Mouse (Mus musculus) embryonic facial prominence, embryonic 15.5 days (tissue): ENCODE results near the gene Rnf222. TPM values are rescaled to one million over a fixed set of nuclear protein-coding genes. Genes with fewer than 3 reads are reported as not detected.
"Not testable (repeated sequence)": the region's sequence is repeated elsewhere in the genome, so short reads cannot be mapped to it uniquely, and the experiment has no call there.

Source experiments
- ATAC-seq: fragments of 200-750 bp; cut with Nextera tagmentation; 2 replicates; pipeline ENCODE4 v1.8.0; 2017; ENCODE audit warnings: low read depth, moderate TSS enrichment; ENCODE audit not compliant: insufficient number of reproducible peaks, low FRiP score, low TSS enrichment
- H3K27ac ChIP-seq: fragments of 300-500 bp; sonication (generic); replicated peaks from 2 replicates; pipeline ENCODE4 v1.5.1; 2015; ENCODE audit warnings: mild to moderate bottlenecking, inconsistent platforms
- H3K27me3 ChIP-seq: fragments of 300-500 bp; sonication (generic); 2 replicates; pipeline ENCODE4 v1.6.1; 2015; ENCODE audit warnings: inconsistent platforms
- H3K36me3 ChIP-seq: fragments of 300-500 bp; sonication (generic); 2 replicates; pipeline ENCODE4 v1.6.1; 2015; ENCODE audit warnings: mild to moderate bottlenecking, inconsistent platforms
- H3K4me1 ChIP-seq: fragments of 300-500 bp; sonication (generic); 2 replicates; pipeline ENCODE4 v1.6.1; 2015; ENCODE audit warnings: inconsistent platforms
- H3K4me2 ChIP-seq: fragments of 300-500 bp; sonication (generic); replicated peaks from 2 replicates; pipeline ENCODE4 v1.6.1; 2015; ENCODE audit warnings: mild to moderate bottlenecking, inconsistent platforms
- H3K4me3 ChIP-seq: fragments of 300-500 bp; sonication (generic); replicated peaks from 2 replicates; pipeline ENCODE4 v1.5.1; 2015; ENCODE audit warnings: mild to moderate bottlenecking, inconsistent platforms
- H3K9ac ChIP-seq: fragments of 300-500 bp; sonication (generic); 2 replicates; pipeline ENCODE4 v1.6.1; 2015; ENCODE audit warnings: inconsistent platforms
- H3K9me3 ChIP-seq: fragments of 300-500 bp; sonication (generic); replicated peaks from 2 replicates; pipeline ENCODE4 v1.6.1; 2016; ENCODE audit warnings: inconsistent platforms
- WGBS: fragments of 180-500 bp; shearing (Covaris S2); methylation state at CpG from one replicate; pipeline ENCODE4 v1.1.7; 2015; 5-methylcytosine and 5-hydroxymethylcytosine counted together
- polyA plus RNA-seq: library from polyadenylated mRNA; unstranded; fragments of >200 nt; fragmentation: Nextera tagmentation; extraction: Ambion mirVana; gene quantifications from 2 replicates; pipeline ENCODE4 v1.2.1, GENCODE M21; 2015

Rnf222 gene
- polyA plus RNA-seq, 1 experiment from 2014 or later = 3.5 TPM

DNA sequence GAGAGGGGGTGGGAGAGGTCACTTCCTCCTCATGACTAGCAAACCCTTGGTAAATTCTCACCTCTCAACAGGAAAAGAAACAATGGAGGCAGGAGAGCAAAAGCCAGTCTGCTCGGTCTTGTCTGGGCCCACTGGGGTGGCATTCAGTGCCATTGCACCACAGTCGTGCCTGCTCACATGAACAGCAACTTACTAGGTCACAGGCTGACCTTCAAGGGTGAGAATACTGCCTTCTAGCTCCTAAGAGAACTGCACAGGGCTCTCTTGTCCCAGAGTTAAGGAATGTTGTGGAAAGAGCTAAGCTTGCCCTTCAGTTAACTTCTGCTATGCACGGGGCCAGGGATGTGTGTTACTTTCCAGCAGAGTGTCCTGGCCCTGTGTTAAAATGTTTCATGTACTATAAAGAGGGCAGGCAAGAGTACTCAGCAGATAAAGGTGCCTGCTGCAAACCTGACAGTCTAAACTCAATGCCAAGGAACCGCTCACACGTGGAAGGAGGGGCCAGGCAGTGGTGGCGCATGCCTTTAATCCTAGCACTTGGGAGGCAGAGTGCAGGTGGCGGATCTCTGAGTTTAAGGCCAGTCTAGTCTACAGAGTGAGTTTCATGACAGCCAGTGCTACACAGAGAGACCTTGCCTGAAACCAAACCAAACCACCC, 20.6 kb downstream of the Rnf222 start:
- no peak overlapping the region for H3K4me3 ChIP-seq
- peaks cover 23% of the 10 kb centered on the region for H3K36me3 ChIP-seq
- H3K4me1 ChIP-seq = peaks cover 23% of the 10 kb centered on the region
- WGBS = 46% methylated on average over 7 of the region's 7 CpGs
- no peaks in the 10 kb centered on the region for H3K9me3 ChIP-seq
- ATAC-seq = no peak
- H3K4me2 ChIP-seq = no peak overlapping the region
- no peaks in the 10 kb centered on the region for H3K27me3 ChIP-seq
- H3K9ac ChIP-seq = no peak overlapping the region
- H3K27ac ChIP-seq = no peak overlapping the region

DNA sequence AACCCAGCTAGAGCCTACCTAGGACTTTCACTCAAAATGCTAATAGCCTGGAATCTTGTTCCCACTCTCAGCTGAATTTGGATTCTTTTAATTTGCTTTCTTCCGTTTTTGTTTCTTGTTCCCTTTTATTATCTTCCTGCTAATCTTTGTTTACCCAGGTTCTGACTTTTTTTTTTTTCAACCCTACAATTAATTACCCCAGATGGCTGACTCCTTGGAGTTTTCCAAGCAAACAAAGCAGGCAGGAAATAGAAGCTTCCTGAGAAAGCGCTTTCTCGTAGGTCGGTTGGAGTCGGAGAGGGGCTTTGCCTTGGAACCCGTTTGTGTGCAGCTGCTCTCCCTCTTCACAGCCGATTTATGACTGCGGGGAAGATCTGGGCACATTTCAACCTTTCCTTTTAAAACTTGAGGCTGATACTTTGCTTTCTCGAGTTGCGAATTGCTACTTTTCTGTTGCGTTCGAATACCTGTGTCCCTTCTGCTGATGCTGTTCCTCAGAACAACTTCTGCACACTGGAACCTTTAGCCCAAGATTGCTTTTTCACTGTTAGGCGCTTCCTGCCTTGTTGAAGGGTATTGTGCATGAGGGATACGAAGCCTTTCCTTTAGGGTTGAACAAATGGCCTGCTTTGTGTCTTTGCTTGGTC, 23.3 kb downstream of the Rnf222 start:
- no peak overlapping the region for H3K4me2 ChIP-seq
- H3K9ac ChIP-seq = no peak overlapping the region
- no peaks in the 10 kb centered on the region for H3K36me3 ChIP-seq
- no peak for ATAC-seq
- H3K4me3 ChIP-seq = no peak overlapping the region
- H3K27ac ChIP-seq = peak overlapping the region; percentile 58
- no peaks in the 10 kb centered on the region for H3K27me3 ChIP-seq
- H3K9me3 ChIP-seq = no peaks in the 10 kb centered on the region
- H3K4me1 ChIP-seq = peaks cover 17% of the 10 kb centered on the region
- WGBS = 39% methylated on average over 14 of the region's 14 CpGs

DNA sequence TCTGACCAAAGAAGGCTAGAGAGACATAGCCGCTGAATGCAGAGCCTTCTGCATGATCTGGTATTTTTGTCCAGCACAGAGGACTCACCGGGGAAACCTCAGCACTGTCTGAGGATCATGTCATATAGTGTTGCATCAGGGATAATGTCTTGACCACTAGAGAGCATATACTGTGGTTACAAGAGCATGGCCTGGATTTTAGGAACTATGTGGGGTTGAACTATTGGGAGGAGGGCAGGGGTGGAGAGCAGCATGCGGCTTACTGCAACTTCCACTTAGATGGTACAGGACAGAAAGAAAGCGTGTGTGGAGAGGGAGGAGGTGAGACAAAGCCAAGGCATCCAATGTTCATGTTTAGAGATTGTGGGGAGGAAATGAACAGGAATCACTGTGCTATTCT, 26.2 kb downstream of the Rnf222 start:
- Histone ChIP-seq H3K9me3 (no peaks in the 10 kb centered on the region), H3K4me3 (no peak overlapping the region), H3K4me1 (peaks cover 14% of the 10 kb centered on the region; the same call in 1 of the 2 replicates), H3K36me3 (no peaks in the 10 kb centered on the region), H3K27ac (no peak overlapping the region), H3K9ac (no peak overlapping the region), H3K4me2 (no peak overlapping the region), H3K27me3 (no peaks in the 10 kb centered on the region)
- ATAC-seq = no peak
- WGBS = 96% methylated on average over 4 of the region's 4 CpGs

DNA sequence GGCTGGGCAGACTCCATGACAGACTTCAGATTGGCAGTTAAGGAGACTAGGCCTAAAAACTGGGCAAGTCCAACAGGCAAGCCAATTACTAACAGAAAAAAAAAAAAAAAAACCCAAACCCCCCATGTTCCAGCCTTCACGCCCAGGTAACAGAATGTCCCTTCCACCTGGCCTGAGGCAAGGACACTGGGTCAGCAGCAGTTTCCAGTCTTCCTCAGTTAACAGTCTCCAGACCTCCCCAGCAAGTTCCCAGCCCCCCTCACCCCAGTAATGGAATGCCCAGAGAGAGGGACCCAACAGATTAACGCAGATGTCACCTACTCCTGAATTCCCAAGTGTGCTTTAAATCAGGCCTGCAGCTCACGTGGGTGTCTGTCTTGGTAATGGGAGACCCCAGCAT, 34.8 kb downstream of the Rnf222 start:
- 55% methylated on average over 3 of the region's 3 CpGs for WGBS
- Histone ChIP-seq H3K27me3 (no peaks in the 10 kb centered on the region), H3K9ac (no peak overlapping the region), H3K27ac (no peak overlapping the region), H3K4me2 (no peak overlapping the region), H3K4me3 (no peak overlapping the region), H3K9me3 (no peaks in the 10 kb centered on the region), H3K36me3 (no peaks in the 10 kb centered on the region), H3K4me1 (no peaks in the 10 kb centered on the region)
- no peak for ATAC-seq

DNA sequence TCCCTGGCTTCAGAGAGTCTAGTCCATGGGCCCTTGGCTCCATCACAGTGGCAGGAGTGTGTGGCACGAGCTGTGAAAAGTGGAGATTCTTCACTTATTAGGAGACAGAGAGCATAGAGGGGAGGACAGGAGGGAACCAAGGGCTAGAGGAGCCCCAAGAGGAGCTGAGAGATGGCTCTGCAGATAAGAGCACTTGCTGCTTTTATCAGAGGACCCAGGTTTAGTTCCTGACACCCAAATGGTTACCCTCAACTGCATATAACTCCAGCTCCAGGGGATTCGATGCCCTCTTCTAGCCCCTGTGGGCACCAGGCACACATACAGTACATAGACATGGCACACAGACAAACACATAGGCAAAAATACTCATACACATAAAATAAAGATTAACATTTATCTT, 36.4 kb downstream of the Rnf222 start:
- WGBS = 86% methylated on average over 2 of the region's 2 CpGs
- H3K9me3 ChIP-seq = no peaks in the 10 kb centered on the region
- H3K27ac ChIP-seq = no peak overlapping the region
- no peak overlapping the region for H3K9ac ChIP-seq
- H3K4me3 ChIP-seq = no peak overlapping the region
- no peak for ATAC-seq
- H3K36me3 ChIP-seq = no peaks in the 10 kb centered on the region
- H3K4me1 ChIP-seq = no peaks in the 10 kb centered on the region
- no peak overlapping the region for H3K4me2 ChIP-seq
- H3K27me3 ChIP-seq = 0 out of 2 replicates have a peak, but pooled peaks cover under 1% of the 10 kb centered on the region

DNA sequence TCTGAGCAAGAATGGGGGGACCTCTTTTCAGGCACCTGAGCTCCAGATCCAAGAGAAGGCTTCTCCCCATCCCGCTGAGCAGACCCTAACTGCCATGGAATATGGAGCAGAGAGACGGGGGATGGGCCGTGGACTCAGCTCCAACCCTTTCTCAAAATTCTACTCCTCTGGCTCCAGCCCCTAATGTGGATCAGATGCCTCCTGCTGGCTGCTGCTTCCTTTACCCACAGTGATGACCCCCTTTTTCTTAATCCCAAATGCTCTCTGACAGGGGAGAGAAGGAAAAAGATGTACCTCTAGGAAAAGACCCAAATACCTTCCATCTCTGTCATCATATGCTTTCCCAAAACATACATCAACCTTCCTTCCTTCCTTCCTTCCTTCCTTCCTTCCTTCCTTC, 38.6 kb downstream of the Rnf222 start, which contains the start of gene Odf4:
Gene Odf4, minus strand, starts transcription at position 101 of the 400 bp plus-strand sequence.
- Histone ChIP-seq H3K9ac (no peak within 1 kb of the TSS), H3K36me3 (no peaks in the 10 kb centered on the region), H3K4me3 (no peak within 1 kb of the TSS), H3K4me2 (no peak within 1 kb of the TSS), H3K27ac (no peak within 1 kb of the TSS), H3K4me1 (no peaks in the 10 kb centered on the region), H3K27me3 (0 out of 2 replicates have a peak, but pooled peaks cover 2% of the 10 kb centered on the region), H3K9me3 (no peaks in the 10 kb centered on the region)
- 71% methylated on average over 3 of the region's 3 CpGs for WGBS
- no peak for ATAC-seq

DNA sequence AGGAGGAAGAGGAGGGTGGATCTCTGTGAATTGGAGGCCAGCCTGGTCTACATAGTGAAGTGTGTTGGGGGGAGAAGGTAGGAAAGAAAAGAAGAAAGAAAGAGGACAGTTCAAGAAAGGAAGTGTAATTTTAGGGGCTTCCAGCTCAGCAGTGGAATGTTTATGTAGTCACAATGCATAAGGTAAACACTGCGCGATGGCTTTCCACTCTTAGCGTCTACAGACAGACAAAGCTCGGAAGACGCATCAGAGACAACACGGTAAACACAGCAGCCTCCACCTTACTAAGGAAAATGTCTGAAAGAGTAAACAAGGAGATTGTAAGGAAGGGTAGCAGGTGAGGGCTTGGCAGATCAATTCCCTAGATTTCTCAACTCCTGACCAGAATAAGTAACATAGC, 41.6 kb downstream of the Rnf222 start:
- H3K27ac ChIP-seq = no peak overlapping the region
- no peak overlapping the region for H3K4me2 ChIP-seq
- no peaks in the 10 kb centered on the region for H3K36me3 ChIP-seq
- no peaks in the 10 kb centered on the region for H3K9me3 ChIP-seq
- 68% methylated on average over 6 of the region's 6 CpGs for WGBS
- no peak overlapping the region for H3K4me3 ChIP-seq
- no peak overlapping the region for H3K9ac ChIP-seq
- 0 out of 2 replicates have a peak, but pooled peaks cover 2% of the 10 kb centered on the region for H3K27me3 ChIP-seq
- ATAC-seq = no peak
- H3K4me1 ChIP-seq = no peaks in the 10 kb centered on the region

DNA sequence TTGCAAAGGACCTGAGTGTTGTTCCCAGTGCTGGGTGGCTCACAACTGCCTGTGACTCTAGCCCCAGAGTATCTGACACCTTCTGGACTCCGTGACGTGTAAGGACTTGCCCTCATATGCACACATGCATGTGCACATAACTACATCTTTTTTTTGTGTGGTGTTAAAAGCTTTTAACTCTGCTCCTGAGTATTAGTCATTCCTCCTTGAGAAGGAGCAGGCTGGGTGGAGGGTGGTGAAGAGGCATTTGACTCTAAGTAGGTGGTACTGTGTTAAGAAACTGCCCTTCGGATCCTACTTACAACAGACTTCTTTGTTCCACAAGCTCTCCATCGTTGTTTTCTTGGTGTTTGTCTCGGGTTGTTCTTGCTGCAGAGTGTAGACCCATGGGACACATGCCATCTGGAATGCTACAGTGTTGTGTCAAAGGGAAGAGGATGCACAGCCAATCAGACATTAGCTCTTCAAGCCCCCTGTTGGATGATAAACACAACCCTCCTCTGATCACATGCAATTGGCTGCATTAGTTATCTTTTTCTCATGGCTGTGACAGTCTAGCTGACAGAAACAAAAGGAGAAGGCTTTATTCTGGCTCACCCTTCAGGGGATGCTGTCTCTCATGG, 45.6 kb downstream of the Rnf222 start:
- Histone ChIP-seq H3K4me2 (no peak overlapping the region), H3K9ac (no peak overlapping the region), H3K27me3 (0 out of 2 replicates have a peak, but pooled peaks cover 2% of the 10 kb centered on the region), H3K9me3 (no peaks in the 10 kb centered on the region), H3K4me3 (no peak overlapping the region), H3K4me1 (0 out of 2 replicates have a peak, but pooled peaks cover under 1% of the 10 kb centered on the region), H3K36me3 (no peaks in the 10 kb centered on the region), H3K27ac (no peak overlapping the region)
- 61% methylated on average over 5 of the region's 5 CpGs for WGBS
- ATAC-seq = no peak

DNA sequence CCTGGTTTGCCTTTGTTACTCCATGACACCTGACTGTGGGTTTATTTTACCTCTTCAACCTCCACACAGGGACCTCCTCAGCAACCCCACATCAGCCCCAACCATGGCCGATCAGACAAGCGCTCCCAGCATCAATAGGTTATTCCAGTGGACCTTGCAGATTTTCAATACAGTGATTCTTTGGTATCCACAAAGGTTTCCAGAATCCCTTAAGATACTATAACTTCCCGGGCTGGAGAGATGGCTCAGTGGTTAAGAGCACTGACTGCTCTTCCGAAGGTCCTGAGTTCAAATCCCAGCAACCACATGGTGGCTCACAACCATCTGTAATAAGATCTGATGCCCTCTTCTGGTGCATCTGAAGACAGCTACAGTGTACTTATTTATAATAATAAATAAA, 48.6 kb downstream of the Rnf222 start:
- H3K4me1 ChIP-seq, H3K4me2 ChIP-seq, H3K4me3 ChIP-seq, H3K27me3 ChIP-seq, H3K9me3 ChIP-seq, H3K9ac ChIP-seq, H3K36me3 ChIP-seq, ATAC-seq, H3K27ac ChIP-seq: not testable (repeated sequence)
- 79% methylated on average over 4 of the region's 4 CpGs for WGBS

DNA sequence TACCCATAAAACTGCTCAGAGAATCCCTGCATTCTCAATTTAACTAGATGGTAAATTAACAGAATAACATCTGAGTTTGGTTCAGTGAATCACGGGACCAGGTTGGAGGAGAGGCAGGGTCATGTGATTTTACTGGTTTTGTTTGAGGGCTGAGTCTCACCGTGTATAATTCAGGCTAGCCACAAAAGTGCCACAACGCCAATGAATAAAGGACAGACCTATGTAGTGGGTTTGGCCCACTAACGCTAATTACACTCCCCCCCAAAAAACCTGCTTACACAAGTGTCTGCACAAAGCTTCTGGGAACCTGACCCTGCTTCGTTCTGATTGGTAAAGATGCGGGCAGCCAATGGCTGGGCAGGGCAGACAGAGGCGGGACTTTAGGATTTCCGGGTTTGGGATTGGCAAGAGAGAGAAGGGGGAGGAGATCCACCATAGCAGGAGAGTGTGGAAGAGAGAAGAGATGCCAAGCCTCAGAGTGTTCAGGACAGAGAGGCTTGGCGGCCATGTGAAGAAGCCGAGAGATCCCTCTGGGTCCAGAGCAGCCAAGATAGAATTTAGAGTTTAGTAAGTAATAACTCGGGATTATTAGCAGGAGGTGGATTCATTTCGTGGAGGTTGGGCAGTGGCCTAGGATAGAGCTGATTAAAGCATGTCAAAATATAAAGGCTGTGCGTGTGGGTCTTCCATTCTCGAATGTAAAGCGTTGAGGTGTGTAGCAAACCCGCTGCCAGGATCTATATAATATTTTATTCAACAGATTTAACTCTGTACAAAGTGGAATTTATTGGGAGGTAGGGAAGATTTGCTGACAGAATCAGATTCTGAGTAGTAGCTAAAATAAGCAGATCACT, 51.3 kb downstream of the Rnf222 start:
- 2% methylated on average over 16 of the region's 16 CpGs for WGBS
- Histone ChIP-seq H3K27me3 (no peaks in the 10 kb centered on the region), H3K36me3 (no peaks in the 10 kb centered on the region), H3K27ac (peak overlapping the region; percentile 70), H3K4me2 (peak overlapping the region; percentile 46), H3K4me3 (peak overlapping the region; percentile 54), H3K9ac (peak overlapping the region; percentile 49), H3K9me3 (no peaks in the 10 kb centered on the region), H3K4me1 (peaks cover 9% of the 10 kb centered on the region)
- ATAC-seq = peak; percentile 99

DNA sequence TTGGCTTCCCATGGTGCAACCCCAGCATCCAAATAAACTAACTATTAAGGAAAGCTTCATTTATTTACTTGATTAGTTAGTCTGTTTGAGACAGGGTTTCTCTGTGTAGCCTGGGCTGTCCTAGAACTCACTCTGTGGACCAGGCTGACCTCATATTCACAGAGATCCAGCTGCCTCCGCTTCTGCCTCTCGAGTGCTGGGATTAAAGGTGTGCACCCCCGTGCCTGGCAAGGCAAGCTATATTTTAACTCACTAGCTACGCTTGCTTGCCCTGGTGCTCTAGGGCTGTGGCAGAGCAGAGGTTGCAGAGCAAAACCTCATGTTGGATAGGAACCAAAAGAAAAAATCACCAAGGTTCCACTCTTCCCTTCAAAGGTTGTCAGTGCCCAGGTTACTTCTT, 52.2 kb downstream of the Rnf222 start:
- Histone ChIP-seq H3K27ac (no peak overlapping the region), H3K4me2 (peak overlapping the region; percentile 46)

More for the DNA sequence above, 52.2 kb downstream of the Rnf222 start:
- Histone ChIP-seq H3K9ac (0 out of 2 replicates have a peak overlapping the region, but pooled peaks have one; percentile 49), H3K4me3 (peak overlapping the region; percentile 54), H3K4me1 (peaks cover 9% of the 10 kb centered on the region), H3K36me3 (no peaks in the 10 kb centered on the region), H3K9me3 (no peaks in the 10 kb centered on the region), H3K27me3 (no peaks in the 10 kb centered on the region)
- 45% methylated on average over 4 of the region's 4 CpGs for WGBS
- no peak for ATAC-seq
